Mouse (Mus musculus) neural tube, embryonic 13.5 days (tissue): ENCODE data around the gene Aldh3a2. TPM values are rescaled to one million over a fixed set of nuclear protein-coding genes. Genes with fewer than 3 reads are reported as not detected.

Experiments
- ATAC-seq: fragments of 200-750 bp; cut with Nextera tagmentation; 2 replicates; pipeline ENCODE4 v1.8.0; 2017; ENCODE audit warnings: low read depth, mild to moderate bottlenecking, moderate TSS enrichment, moderate library complexity
- H3K27ac ChIP-seq: fragments of 300-500 bp; sonication (generic); replicated peaks from 2 replicates; pipeline ENCODE4 v1.5.1; 2015; ENCODE audit warnings: moderate library complexity, mild to moderate bottlenecking, inconsistent platforms
- H3K27me3 ChIP-seq: fragments of 300-500 bp; sonication (generic); 2 replicates; pipeline ENCODE4 v1.6.1; 2015; ENCODE audit warnings: mild to moderate bottlenecking, inconsistent platforms
- H3K36me3 ChIP-seq: fragments of 300-500 bp; sonication (generic); 2 replicates; pipeline ENCODE4 v1.6.1; 2015; ENCODE audit warnings: mild to moderate bottlenecking, inconsistent platforms
- H3K4me1 ChIP-seq: fragments of 300-500 bp; sonication (generic); replicated peaks from 2 replicates; pipeline ENCODE4 v1.6.1; 2015; ENCODE audit warnings: inconsistent platforms
- H3K4me2 ChIP-seq: fragments of 300-500 bp; sonication (generic); 2 replicates; pipeline ENCODE4 v1.6.1; 2015; ENCODE audit warnings: inconsistent platforms, mild to moderate bottlenecking, moderate library complexity
- H3K4me3 ChIP-seq: fragments of 300-500 bp; sonication (generic); 2 replicates; pipeline ENCODE4 v1.5.1; 2015; ENCODE audit warnings: mild to moderate bottlenecking, inconsistent platforms
- H3K9ac ChIP-seq: fragments of 300-500 bp; sonication (generic); 2 replicates; pipeline ENCODE4 v1.6.1; 2015; ENCODE audit warnings: moderate library complexity, mild to moderate bottlenecking, inconsistent platforms
- H3K9me3 ChIP-seq: fragments of 300-500 bp; sonication (generic); 2 replicates; pipeline ENCODE4 v1.6.1; 2016; ENCODE audit warnings: inconsistent platforms
- WGBS: fragments of 180-500 bp; shearing (Covaris S2); methylation state at CpG from one replicate; pipeline ENCODE4 v1.1.7; 2015; 5-methylcytosine and 5-hydroxymethylcytosine counted together
- polyA plus RNA-seq: library from polyadenylated mRNA; unstranded; fragments of >200 nt; fragmentation: Nextera tagmentation; extraction: Ambion mirVana; gene quantifications from 2 replicates; pipeline ENCODE4 v1.2.1, GENCODE M21; 2015

The Aldh3a2 gene
- polyA plus RNA-seq, 1 experiment from 2014 or later: 26.4 TPM

DNA sequence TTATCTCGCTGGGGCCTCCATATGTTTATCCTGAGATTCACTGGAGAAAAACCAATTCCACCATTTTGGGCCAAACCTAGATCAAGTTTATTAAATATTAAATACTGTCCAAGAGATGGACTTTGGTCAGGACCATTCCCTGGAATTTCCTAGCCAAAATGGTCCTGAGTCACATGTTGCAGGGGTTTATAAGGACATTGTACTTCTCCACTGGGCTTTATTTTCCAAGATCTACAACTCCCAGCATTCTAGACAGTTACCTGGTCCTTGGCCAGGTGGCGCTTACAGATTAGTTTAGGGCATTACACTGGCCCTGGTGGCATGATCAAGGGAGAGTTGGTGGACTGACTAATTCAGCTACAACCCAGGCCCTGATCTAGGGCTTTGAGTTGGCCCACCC, 28.3 kb upstream of the Aldh3a2 start:
- Histone ChIP-seq H3K4me1 (no peaks in the 10 kb centered on the region), H3K27me3 (no peaks in the 10 kb centered on the region), H3K9ac (no peak overlapping the region), H3K4me3 (no peak overlapping the region), H3K36me3 (no peaks in the 10 kb centered on the region), H3K9me3 (no peaks in the 10 kb centered on the region), H3K4me2 (no peak overlapping the region), H3K27ac (no peak overlapping the region)
- ATAC-seq: no peak
- 88% methylated on average over 2 of the region's 2 CpGs for WGBS

DNA sequence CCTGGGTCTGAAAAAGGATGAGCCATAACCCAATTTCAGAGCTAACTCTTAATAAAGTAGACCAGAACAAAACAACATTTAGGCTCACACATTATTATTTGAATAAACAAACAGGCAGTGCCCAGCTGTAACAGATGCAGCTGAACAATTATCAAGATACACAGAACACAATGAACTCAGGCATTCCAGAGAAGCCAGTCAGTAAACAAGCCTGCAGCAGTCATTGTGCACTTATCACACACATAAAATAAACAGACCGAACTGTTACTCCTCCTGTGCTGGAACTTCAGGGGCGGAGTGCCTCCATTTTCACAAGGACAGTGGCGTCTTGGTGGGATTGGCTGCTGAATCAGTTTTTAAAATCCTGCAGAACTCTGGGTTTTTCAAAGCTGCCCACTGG, 27.2 kb upstream of the Aldh3a2 start:
- H3K4me3 ChIP-seq: no peak overlapping the region
- H3K4me2 ChIP-seq: no peak overlapping the region
- no peaks in the 10 kb centered on the region for H3K36me3 ChIP-seq
- H3K4me1 ChIP-seq: no peaks in the 10 kb centered on the region
- H3K9ac ChIP-seq: no peak overlapping the region
- no peaks in the 10 kb centered on the region for H3K9me3 ChIP-seq
- no peaks in the 10 kb centered on the region for H3K27me3 ChIP-seq
- H3K27ac ChIP-seq: no peak overlapping the region
- ATAC-seq: no peak
- WGBS: 88% methylated on average over 3 of the region's 3 CpGs

DNA sequence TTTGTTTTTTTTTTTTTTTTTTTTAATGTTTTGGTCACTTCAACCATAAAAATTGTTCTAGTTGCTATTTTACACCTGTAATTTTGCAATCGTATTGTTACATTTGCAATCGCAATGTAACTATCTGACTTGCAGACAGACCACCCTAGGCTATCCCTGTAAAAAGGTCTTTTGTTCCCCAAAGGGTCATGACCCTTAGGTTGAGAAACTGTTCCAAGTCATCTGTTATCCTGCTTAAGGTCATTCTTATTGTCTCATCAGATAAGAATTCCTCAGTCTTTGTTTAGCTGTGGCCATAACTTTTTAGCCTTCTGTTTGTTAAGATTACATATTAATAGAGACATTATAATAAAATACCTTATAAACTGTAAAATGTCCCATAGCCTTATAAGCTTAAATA, 26.0 kb upstream of the Aldh3a2 start:
- no peaks in the 10 kb centered on the region for H3K36me3 ChIP-seq
- no peaks in the 10 kb centered on the region for H3K9me3 ChIP-seq
- no peak overlapping the region for H3K27ac ChIP-seq
- no peak for ATAC-seq
- H3K27me3 ChIP-seq: no peaks in the 10 kb centered on the region
- H3K4me3 ChIP-seq: no peak overlapping the region
- H3K4me1 ChIP-seq: no peaks in the 10 kb centered on the region
- no peak overlapping the region for H3K4me2 ChIP-seq
- 16% methylated on average over 2 of the region's 2 CpGs for WGBS
- H3K9ac ChIP-seq: no peak overlapping the region

DNA sequence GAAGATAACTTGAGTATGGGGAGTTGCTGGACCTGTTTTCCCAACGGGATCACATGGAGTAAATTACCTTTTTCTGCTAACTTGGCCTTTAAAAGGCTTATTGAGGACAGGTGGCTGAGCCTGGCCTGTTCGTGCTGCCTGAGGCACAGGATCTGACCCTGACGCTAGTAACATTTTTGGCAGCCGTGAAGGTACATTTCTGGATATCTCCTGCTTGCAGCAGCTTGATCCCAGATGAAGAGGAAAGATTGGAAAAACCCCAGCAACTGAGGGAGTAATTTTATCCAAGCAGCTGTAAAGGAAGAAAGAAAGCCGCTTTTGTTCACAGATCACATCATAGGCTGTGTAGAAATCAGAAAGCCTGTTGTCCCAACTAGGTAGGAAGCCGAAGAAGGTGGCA, 17.1 kb upstream of the Aldh3a2 start:
- no peak for ATAC-seq
- Histone ChIP-seq H3K9me3 (no peaks in the 10 kb centered on the region), H3K36me3 (no peaks in the 10 kb centered on the region), H3K9ac (no peak overlapping the region), H3K27ac (no peak overlapping the region), H3K27me3 (no peaks in the 10 kb centered on the region), H3K4me2 (no peak overlapping the region), H3K4me3 (no peak overlapping the region), H3K4me1 (no peaks in the 10 kb centered on the region)
- 84% methylated on average over 6 of the region's 6 CpGs for WGBS

DNA sequence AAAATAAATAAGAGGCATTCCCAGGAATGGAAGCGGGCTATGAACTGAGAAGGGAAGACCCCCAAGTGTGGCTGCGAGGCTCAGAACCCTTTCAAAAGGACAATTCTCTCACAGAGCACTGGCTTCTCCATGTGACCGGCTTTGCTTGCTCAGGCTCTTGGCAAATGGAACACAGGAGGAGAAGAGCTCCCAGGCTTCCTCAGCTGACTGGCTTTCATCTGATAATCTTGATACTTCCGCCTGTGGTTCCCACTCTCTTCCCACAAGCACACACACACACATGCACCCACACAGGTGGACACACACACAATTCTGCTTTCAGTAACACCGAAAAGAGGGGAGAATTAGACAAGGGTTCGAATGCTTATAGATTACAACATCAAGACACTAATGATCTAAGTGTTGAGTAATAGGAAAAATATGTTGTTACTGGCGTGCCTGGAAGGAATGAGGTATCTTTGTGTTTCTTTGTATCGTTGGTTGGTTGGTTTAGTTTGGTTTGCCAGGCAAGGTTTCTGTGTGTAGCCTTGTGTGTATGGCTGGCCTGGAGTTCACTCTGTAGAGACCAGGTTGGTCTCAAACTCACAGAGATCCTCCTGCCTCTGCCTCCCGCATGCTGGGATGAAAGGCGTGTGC, 16.3 kb upstream of the Aldh3a2 start:
- Histone ChIP-seq H3K27me3 (no peaks in the 10 kb centered on the region), H3K9ac (no peak overlapping the region), H3K36me3 (no peaks in the 10 kb centered on the region), H3K4me2 (no peak overlapping the region), H3K27ac (no peak overlapping the region), H3K4me1 (no peaks in the 10 kb centered on the region), H3K9me3 (no peaks in the 10 kb centered on the region), H3K4me3 (no peak overlapping the region)
- ATAC-seq: no peak
- WGBS: 94% methylated on average over 10 of the region's 10 CpGs

DNA sequence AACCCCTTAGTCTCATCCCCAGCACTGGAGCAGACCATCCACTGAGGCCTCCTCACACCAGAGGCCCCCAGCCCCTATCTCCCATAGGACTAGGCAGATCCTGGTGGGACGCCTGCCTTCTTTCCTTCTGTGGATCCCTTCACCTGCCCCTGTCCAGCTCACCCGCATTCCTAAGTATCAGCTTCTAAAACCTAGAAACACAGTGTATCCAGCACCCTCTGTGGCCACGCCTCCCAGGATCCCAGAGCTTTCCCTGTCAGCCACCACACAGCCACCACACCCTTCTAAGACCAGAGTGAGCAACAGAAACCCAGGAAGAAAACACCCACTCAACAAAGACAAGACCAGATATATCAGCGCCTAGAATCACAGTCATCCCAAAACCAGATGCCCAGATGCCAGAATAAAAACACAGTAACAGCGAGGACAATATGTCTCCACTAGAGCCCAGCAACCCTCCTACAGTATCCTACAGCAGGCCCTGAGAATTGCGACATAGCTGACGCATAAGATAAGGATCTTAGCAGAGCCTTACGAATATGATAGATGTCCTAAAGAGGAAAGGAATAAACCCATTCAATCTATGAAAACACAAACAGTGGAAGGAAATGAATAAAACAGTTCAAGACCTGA, 11.3 kb upstream of the Aldh3a2 start:
- 91% methylated on average over 8 of the region's 8 CpGs for WGBS

DNA sequence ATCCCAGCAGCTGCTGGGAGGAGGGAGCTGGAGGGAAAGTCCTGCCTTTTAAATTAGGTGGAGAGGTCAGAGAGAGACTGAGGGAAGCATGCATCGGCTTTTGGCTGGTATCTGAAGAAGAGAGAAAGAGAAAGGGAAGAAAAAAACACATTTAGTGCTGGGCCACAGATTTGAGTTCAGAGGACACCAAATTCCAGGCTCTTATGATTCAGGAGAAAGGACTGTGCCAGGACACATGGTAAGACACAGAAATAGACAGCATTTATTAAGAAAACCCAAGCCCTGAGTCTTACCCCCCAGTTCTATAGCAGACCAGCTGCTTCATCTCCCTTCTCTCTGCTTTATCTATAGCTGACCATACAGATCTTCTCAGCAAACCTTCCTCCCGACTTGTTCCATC, 10.7 kb upstream of the Aldh3a2 start:
- Histone ChIP-seq H3K4me1 (no peaks in the 10 kb centered on the region), H3K27ac (no peak overlapping the region), H3K9me3 (no peaks in the 10 kb centered on the region), H3K9ac (no peak overlapping the region), H3K4me3 (no peak overlapping the region), H3K36me3 (no peaks in the 10 kb centered on the region), H3K4me2 (no peak overlapping the region), H3K27me3 (no peaks in the 10 kb centered on the region)
- ATAC-seq: no peak
- WGBS: 85% methylated on average over 2 of the region's 2 CpGs

More for the DNA sequence above, 11.3 kb upstream of the Aldh3a2 start:
- no peak overlapping the region for H3K9ac ChIP-seq
- no peak overlapping the region for H3K4me2 ChIP-seq
- H3K27me3 ChIP-seq: no peaks in the 10 kb centered on the region
- no peak for ATAC-seq
- H3K36me3 ChIP-seq: no peaks in the 10 kb centered on the region
- no peaks in the 10 kb centered on the region for H3K9me3 ChIP-seq
- H3K4me1 ChIP-seq: no peaks in the 10 kb centered on the region
- H3K27ac ChIP-seq: no peak overlapping the region
- H3K4me3 ChIP-seq: no peak overlapping the region

DNA sequence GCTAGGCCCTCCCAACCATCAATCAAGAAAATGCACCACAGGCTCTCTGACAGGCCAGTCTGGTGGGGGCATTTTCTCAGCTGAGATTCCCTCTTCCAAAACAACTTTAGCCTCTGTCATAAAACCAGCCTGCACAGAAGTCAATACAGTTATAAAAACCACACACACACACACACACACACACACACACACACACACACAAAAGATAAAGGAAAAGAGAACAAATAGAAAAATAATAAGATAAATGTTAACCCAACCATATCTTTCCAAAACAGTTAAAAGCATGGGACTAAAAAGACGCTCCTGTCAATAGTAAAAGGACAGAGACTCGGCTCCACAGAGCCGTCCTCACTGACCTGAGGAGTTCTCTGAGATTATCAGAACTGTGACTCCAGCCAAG, 9.2 kb upstream of the Aldh3a2 start:
- Histone ChIP-seq H3K4me1 (no peaks in the 10 kb centered on the region), H3K9me3 (no peaks in the 10 kb centered on the region), H3K27me3 (no peaks in the 10 kb centered on the region), H3K4me2 (no peak overlapping the region), H3K27ac (no peak overlapping the region), H3K4me3 (no peak overlapping the region), H3K9ac (no peak overlapping the region), H3K36me3 (no peaks in the 10 kb centered on the region)
- WGBS: 70% methylated on average over 3 of the region's 3 CpGs
- ATAC-seq: no peak

DNA sequence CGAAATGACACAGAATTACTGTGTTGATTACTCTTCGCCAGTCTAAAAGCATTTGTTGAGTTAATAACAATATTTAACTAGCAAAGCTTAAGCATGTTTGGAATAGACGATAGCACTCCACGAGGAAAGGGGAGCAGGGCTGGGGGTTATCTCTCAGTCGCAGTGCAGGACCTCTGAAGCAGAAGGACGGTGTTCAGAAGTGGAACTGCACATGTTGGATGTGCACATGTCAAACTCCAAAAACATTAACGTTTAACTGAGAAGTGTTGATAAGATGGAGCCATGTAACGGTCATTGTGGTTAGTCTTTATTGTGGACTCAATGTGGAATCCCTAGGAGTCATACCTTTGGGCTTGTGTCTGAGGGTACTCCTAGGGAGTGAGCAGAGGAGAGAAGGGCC, 7.8 kb upstream of the Aldh3a2 start:
- Histone ChIP-seq H3K27me3 (no peaks in the 10 kb centered on the region), H3K4me2 (no peak overlapping the region), H3K36me3 (no peaks in the 10 kb centered on the region), H3K4me1 (no peaks in the 10 kb centered on the region), H3K9ac (no peak overlapping the region), H3K27ac (no peak overlapping the region), H3K9me3 (no peaks in the 10 kb centered on the region), H3K4me3 (no peak overlapping the region)
- no peak for ATAC-seq
- 88% methylated on average over 8 of the region's 8 CpGs for WGBS

DNA sequence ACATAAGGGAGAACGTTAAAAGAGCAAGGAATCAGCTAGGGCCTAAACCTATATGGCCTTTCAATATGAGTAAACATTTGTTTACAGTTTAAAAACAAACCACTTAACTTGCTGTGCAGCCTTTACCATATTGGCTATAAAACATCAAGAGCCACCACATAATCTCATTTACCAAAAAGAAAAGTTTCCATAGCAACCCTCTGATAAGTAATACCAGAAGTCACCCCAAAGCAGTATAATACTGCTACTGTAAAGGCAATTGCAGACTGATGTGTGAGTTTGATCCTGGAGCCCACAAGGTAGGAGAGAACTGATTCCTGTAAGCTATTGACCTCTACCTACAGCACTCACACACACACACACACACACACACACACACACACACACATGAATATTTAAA, 7.2 kb upstream of the Aldh3a2 start:
- Histone ChIP-seq H3K4me1 (no peaks in the 10 kb centered on the region), H3K27me3 (no peaks in the 10 kb centered on the region), H3K9ac (no peak overlapping the region), H3K9me3 (no peaks in the 10 kb centered on the region), H3K27ac (no peak overlapping the region), H3K4me3 (no peak overlapping the region), H3K4me2 (no peak overlapping the region), H3K36me3 (no peaks in the 10 kb centered on the region)
- 89% methylated on average over 1 of the region's 1 CpGs for WGBS
- no peak for ATAC-seq

DNA sequence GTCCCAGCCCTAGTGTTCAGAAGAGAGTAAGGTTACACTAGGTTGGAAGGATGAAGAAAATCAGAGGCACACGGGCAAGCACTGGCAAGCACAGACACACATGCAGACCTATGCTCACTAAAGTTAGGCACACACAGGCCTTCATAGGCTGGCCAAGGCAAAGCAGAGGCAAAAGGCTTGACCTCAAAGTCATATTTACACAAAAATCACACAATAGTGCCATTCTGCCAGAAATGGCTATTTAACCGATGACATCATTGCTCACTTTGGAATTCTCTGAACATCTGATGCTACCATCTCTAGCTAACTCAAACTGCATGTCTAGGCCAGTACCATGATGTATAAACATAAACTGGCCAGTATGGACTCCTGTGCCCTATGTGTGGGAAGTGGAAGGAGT, 6.7 kb upstream of the Aldh3a2 start:
- H3K4me3 ChIP-seq: no peak overlapping the region
- WGBS: 88% methylated on average over 2 of the region's 2 CpGs
- H3K36me3 ChIP-seq: no peaks in the 10 kb centered on the region
- no peaks in the 10 kb centered on the region for H3K4me1 ChIP-seq
- no peak overlapping the region for H3K4me2 ChIP-seq
- ATAC-seq: no peak
- H3K27ac ChIP-seq: no peak overlapping the region
- no peaks in the 10 kb centered on the region for H3K27me3 ChIP-seq
- no peak overlapping the region for H3K9ac ChIP-seq
- no peaks in the 10 kb centered on the region for H3K9me3 ChIP-seq

DNA sequence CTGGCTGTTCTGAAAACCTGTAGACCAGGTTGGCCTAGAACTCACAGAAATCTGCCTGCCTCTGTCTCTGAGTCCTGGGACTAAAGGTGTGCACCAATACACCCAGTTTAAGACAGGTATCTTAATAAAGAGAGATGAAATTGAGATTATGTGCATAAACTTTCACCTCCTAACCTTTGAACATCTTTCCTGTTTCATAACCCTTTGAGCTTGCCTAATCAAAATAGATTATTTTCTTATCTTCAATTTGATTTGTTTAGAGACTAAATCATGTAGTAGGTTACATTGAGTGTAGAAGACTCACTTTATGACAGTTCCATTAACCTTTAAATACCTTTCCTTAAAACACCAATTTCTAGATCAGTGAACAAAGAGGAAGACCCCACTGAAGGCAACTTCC, 4.3 kb upstream of the Aldh3a2 start:
- Histone ChIP-seq H3K4me1 (0 out of 2 replicates have a peak, but pooled peaks cover 3% of the 10 kb centered on the region), H3K4me3 (no peak overlapping the region), H3K9me3 (no peaks in the 10 kb centered on the region), H3K4me2 (no peak overlapping the region), H3K27me3 (no peaks in the 10 kb centered on the region), H3K36me3 (no peaks in the 10 kb centered on the region), H3K9ac (no peak overlapping the region), H3K27ac (no peak overlapping the region)
- ATAC-seq: no peak

DNA sequence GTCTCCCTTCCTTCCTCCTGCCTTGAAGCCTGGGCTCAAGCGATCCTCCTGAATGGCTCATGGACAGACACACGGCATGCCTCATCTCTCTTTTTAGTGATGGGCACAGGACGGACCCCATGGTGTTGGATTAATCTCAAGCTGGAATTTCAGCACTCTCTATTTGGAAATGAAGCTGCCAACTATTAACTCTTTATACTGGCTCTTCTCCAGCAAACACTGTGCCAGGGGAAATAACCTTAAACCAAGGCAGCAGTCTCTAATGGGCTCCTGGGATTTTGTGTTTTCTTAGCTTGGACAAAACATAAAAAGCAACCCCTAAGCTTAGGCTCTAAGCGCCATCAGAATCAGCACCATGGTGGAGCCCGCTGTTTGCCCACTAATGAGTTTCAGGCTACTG, 3.1 kb upstream of the Aldh3a2 start:
- peaks cover 14% of the 10 kb centered on the region for H3K4me1 ChIP-seq
- WGBS: 86% methylated on average over 5 of the region's 5 CpGs

More for the DNA sequence above, 3.1 kb upstream of the Aldh3a2 start:
- Histone ChIP-seq H3K9ac (no peak overlapping the region), H3K9me3 (no peaks in the 10 kb centered on the region), H3K27ac (no peak overlapping the region), H3K4me3 (no peak overlapping the region), H3K4me2 (no peak overlapping the region), H3K27me3 (no peaks in the 10 kb centered on the region), H3K36me3 (no peaks in the 10 kb centered on the region)
- ATAC-seq: no peak
